Mouse (Mus musculus) MEL (cell line): ENCODE measurements at regions not wholly inside any gene's neighbourhood (a gene's known extent, or its start where the extent isn't known, plus 50 kb on each side); places are given as distances from the start of the nearest gene placed in this dataset.

Source experiments
- E2F4 ChIP-seq: IDR thresholded peaks from 2 replicates; pipeline ENCODE4 v1.6.1; 2011; ENCODE audit warnings: low read depth, low read length, improper control_type of control experiment, borderline replicate concordance
- POLR2A ChIP-seq, 2 experiments: IDR thresholded peaks; 2 replicates each; pipeline ENCODE4 v1.6.1; 2011 to 2012; ENCODE audit warnings: low read length in 2 of 2, mild to moderate bottlenecking in 2 of 2, control low read depth in 1 of 2, improper control_type of control experiment in 1 of 2, low read depth in 1 of 2, moderate library complexity in 1 of 2; ENCODE audit not compliant: control insufficient read depth in 1 of 2, insufficient read depth in 1 of 2, poor library complexity in 1 of 2
- TBP ChIP-seq: IDR thresholded peaks from 2 replicates; pipeline ENCODE4 v1.8.0; 2011; ENCODE audit warnings: low read depth, low read length, improper control_type of control experiment
- USF1 ChIP-seq: IDR thresholded peaks from 2 replicates; pipeline ENCODE4 v1.6.1; 2014; ENCODE audit warnings: low read depth, mild to moderate bottlenecking, inconsistent platforms, low read length, improper control_type of control experiment, moderate library complexity

- TF ChIP-seq TBP (no peak), USF1 (no peak), POLR2A (IDR thresholded peaks at IDR 0.05; ENCODE audit: control insufficient read depth in 1 of 2, insufficient read depth in 1 of 2, low read depth in 1 of 2, low read length in 2 of 2, poor library complexity in 1 of 2) (no peak), E2F4 (no peak)
Observed at GRCm38 (mm10) chr4:12627158-12627871, 455.5 kb upstream of the Fam92a start.
